Mouse (Mus musculus) kidney, adult 10 weeks (tissue): Measurements from ENCODE around the gene Carmil3. TPM values are rescaled to one million over a fixed set of nuclear protein-coding genes. Genes with fewer than 3 reads are reported as not detected.

Source experiments
- polyA plus RNA-seq: library from polyadenylated mRNA; stranded (reverse); fragments of 350-450 nt; fragmentation: Illumina TruSeq; extraction: RNeasy Lipid Tissue Mini Kit (QIAGEN cat#74804); gene quantifications from one replicate; pipeline ENCODE4 v1.2.3, GENCODE M21; 2014; ENCODE audit warnings: low read depth, low replicate concordance

Gene Carmil3
- not detected for polyA plus RNA-seq

GRCm38 (mm10) chr14:55490361-55491201 lies at the start of gene Carmil3:
Gene Carmil3 (plus strand): TSS chr14:55490651.

GRCm38 (mm10) chr14:55478651-55479599 lies 11.5 kb upstream of the Carmil3 start, which contains the start of gene Dhrs4:
Gene Dhrs4 (plus strand): TSS chr14:55478758.

DNA sequence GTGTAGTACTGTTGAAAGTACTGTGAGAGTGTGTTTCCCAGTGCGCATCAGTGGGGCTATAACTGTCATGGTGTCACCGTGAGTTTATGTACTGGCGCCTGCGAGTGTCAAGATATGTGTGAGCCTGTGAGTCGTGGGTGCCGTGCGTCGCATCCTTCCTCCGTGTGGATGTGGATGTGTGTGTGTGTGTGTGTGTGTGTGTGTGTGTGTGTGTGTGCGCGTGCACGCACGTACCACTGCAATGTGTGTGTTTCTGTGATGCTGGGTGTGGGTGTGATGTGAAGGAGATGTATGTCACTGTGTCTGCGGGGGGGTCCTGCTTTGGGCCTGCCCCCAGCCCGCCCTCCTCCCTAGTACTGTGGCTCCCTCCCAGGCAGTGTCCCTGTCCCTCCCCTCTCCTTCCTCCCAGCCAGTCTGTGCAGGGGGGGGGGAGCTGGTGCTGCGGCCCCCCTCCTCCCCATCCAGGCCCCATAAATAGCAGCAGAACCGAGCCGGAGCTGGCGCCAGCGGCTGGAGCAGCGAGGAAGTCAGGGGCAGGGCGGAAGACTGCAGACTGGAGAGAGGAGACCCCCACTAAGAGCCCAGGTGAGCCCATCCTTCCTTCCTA lies 19.8 kb downstream of the Carmil3 start, which contains the start of gene Cpne6:
Cpne6 (plus strand) TSS at position 321 of the 607 bp plus-strand sequence.

GRCm38 (mm10) chr14:55524785-55525184 lies 34.3 kb downstream of the Carmil3 start, which contains the start of gene Nrl:
Gene Nrl (minus strand): TSS chr14:55524981.

DNA sequence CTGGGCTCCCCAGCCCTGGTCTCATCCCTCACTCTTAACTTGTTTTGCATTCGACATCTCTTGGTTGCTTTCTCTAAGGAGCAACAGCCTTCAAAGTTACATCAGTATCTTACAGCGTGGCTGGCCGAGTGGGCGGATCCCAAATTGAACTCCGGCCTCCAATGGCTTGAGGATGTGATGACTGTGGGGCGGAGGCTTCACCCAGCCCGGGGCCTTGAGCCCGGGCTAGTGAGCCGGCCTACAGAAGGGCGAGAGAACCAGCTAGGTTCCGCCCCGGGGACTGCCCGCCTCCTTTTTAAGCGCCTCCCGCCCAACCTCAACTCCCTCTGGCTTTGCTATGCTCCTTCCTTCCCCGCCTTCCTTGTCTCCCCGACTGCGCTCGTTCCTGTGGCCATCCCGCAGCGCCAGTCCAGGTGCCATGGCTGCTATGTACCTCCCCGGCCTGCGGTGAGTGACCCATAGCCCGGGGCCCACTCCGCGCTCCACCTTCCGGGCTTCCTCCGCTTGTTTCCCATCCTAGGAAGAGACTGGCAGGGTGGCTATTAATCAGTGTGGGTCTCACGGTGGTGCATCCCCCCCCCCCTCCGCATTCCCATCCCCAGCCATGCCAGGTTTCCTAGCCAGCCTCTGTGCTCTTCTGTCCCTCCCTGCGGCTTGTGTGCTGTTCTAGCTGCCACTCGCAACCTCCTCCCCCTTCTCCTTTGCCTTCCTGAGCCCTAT lies 49.8 kb downstream of the Carmil3 start, which contains the start of gene Pck2:
Pck2 (plus strand) TSS at position 200 of the 720 bp plus-strand sequence.

Other genes with a start within 250 kb of the Carmil3 start
- gene Dhrs4, start 11.9 kb upstream of the Carmil3 start, polyA plus RNA-seq = 153 TPM
- not detected for gene Cpne6, start 19.8 kb downstream of the Carmil3 start, polyA plus RNA-seq
- not detected for gene Nrl, start 34.3 kb downstream of the Carmil3 start, polyA plus RNA-seq
- 2.1 TPM for gene Pck2, start 49.6 kb downstream of the Carmil3 start, polyA plus RNA-seq
- gene Dcaf11, start 69.4 kb downstream of the Carmil3 start, polyA plus RNA-seq = 33.8 TPM
- gene A730061H03Rik, start 69.8 kb downstream of the Carmil3 start, polyA plus RNA-seq = not detected
- gene Fitm1, start 85.0 kb downstream of the Carmil3 start, polyA plus RNA-seq = not detected
- gene Psme1, start 87.5 kb downstream of the Carmil3 start, polyA plus RNA-seq = 112 TPM
- gene Emc9, start 94.7 kb downstream of the Carmil3 start, polyA plus RNA-seq = 6.6 TPM
- 55.1 TPM for gene Psme2, start 100.5 kb downstream of the Carmil3 start, polyA plus RNA-seq
- gene Rnf31, start 101.1 kb downstream of the Carmil3 start, polyA plus RNA-seq = 1.1 TPM
- 18.5 TPM for gene Irf9, start 112.9 kb downstream of the Carmil3 start, polyA plus RNA-seq
- gene Rec8, start 127.4 kb downstream of the Carmil3 start, polyA plus RNA-seq = 0.53 TPM
- gene Ipo4, start 145.3 kb downstream of the Carmil3 start, polyA plus RNA-seq = 5.9 TPM
- 0.24 TPM for gene Gm49378, start 147.2 kb downstream of the Carmil3 start, polyA plus RNA-seq
- gene Tm9sf1, start 153.2 kb downstream of the Carmil3 start, polyA plus RNA-seq = 44.5 TPM
- not detected for gene Tssk4, start 159.5 kb downstream of the Carmil3 start, polyA plus RNA-seq
- gene Mdp1, start 169.9 kb downstream of the Carmil3 start, polyA plus RNA-seq = 20.2 TPM
- gene Gmpr2, start 181.3 kb downstream of the Carmil3 start, polyA plus RNA-seq = 33.6 TPM
- 55.2 TPM for gene Nedd8, start 181.5 kb downstream of the Carmil3 start, polyA plus RNA-seq
- gene Tinf2, start 191.2 kb downstream of the Carmil3 start, polyA plus RNA-seq = 7.2 TPM
- 1.2 TPM for gene Tgm1, start 223.3 kb downstream of the Carmil3 start, polyA plus RNA-seq
- gene Rabggta, start 231.6 kb downstream of the Carmil3 start, polyA plus RNA-seq = 0.65 TPM